Mouse (Mus musculus) heart, adult 2 months (tissue): ENCODE measurements at regions not wholly inside any gene's neighbourhood (a gene's known extent, or its start where the extent isn't known, plus 50 kb on each side); places are given as distances from the start of the nearest gene placed in this dataset.

ENCODE experiments used
- CTCF ChIP-seq: fragments of 200-600 bp; IDR thresholded peaks from 2 replicates; pipeline ENCODE4 v1.8.1; 2022; ENCODE audit warnings: antibody characterized with exemption, mild to moderate bottlenecking, moderate library complexity
- EP300 ChIP-seq: fragments of 200-500 bp; IDR thresholded peaks from 2 replicates; pipeline ENCODE4 v1.6.1; 2011; ENCODE audit warnings: low read depth, low read length, control low read depth; ENCODE audit not compliant: insufficient read depth
- POLR2A ChIP-seq: fragments of 200-500 bp; IDR thresholded peaks from 2 replicates; pipeline ENCODE4 v1.6.1; 2011; ENCODE audit warnings: mild to moderate bottlenecking, low read depth, low read length, control low read depth; ENCODE audit not compliant: insufficient read depth

DNA sequence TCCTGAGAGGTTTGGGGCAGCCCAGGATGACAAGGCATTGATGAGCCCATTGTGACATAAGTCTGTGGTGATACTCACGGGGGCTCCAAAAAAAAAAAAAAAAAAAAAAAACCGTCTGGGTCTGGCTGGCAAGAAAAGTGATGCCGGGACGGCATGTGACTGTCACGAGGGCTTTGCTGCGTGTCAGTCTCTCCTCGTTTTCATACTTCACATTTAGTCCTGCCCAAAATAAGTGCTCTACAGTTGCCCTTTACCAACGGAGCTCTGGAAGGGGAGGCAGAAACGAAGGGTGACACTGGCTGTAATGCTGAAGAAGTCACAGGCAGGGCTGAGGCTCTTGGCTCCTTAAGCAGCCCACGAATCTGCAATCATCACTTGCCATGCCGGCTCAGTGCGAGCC, 167.9 kb upstream of the Lnx1 start:
- TF ChIP-seq EP300 (no peak), CTCF (no peak), POLR2A (no peak)
